ENCODE assay signal across 23 mouse cellular contexts in genomic region chr15:67263723-67264122, GRCm38 (mm10).
DNase-seq lines count a peak whose midpoint lies in the region; ATAC-seq and TF ChIP-seq lines count a peak whose summit lies in the region.
"Had no signal": no experiment of that assay in that cellular context is flagged by ENCODE, and none has a peak within 500 bp of the region (broad histone marks: within the 10 kb centered on the region; RNA-seq: fewer than 3 reads in every experiment).

No protein-coding gene starts in this region.

- TF ChIP-seq CTCF in kidney, adult 2 months (conservative IDR thresholded peaks at IDR 0.05; ENCODE audit: insufficient read depth, insufficient read length, low read depth, low read length): no peak
- TF ChIP-seq CTCF in lung, adult 2 months (IDR thresholded peaks at IDR 0.05; ENCODE audit: insufficient read depth, low read length): no peak

- no peaks in the 10 kb centered on the region for H3K27me3 ChIP-seq in heart, embryonic 12.5 days (replicated peaks)
- H3K27me3 ChIP-seq in kidney, adult 2 months (replicated peaks; ENCODE audit: control insufficient read depth, insufficient read depth, low read length): no peaks in the 10 kb centered on the region
- H3K27me3 ChIP-seq in embryonic facial prominence, embryonic 15.5 days: no peaks in the 10 kb centered on the region
- H3K27me3 ChIP-seq in limb, embryonic 14.5 days (ENCODE audit: control insufficient read depth, insufficient read depth, low read length): no peaks in the 10 kb centered on the region
- H3K27me3 ChIP-seq: forebrain, embryonic 12.5 days; heart, embryonic 15.5 days; liver, embryonic 13.5 days; midbrain, embryonic 12.5 days; neural tube, embryonic 15.5 days; stomach, embryonic 15.5 days had no signal

- H3K4me3 ChIP-seq in heart, embryonic 12.5 days: no peak overlapping the region
- H3K4me3 ChIP-seq in kidney, adult 2 months (ENCODE audit: insufficient read depth, low read depth, low read length): no peak overlapping the region
- H3K4me3 ChIP-seq in embryonic facial prominence, embryonic 15.5 days (replicated peaks): no peak overlapping the region
- H3K4me3 ChIP-seq in limb, embryonic 14.5 days (replicated peaks; ENCODE audit: low read length): no peak overlapping the region
- H3K4me3 ChIP-seq in lung, adult 2 months (replicated peaks; ENCODE audit: extremely low read depth, low read depth, low read length): no peak overlapping the region
- H3K4me3 ChIP-seq: erythroblast, embryonic 14.5 days; forebrain, embryonic 12.5 days; heart, embryonic 15.5 days; left cerebral cortex, adult 2 months; liver, embryonic 13.5 days; midbrain, embryonic 12.5 days; neural tube, embryonic 15.5 days; stomach, embryonic 15.5 days had no signal

- no peak for TF ChIP-seq POLR2A in kidney, adult 2 months (IDR thresholded peaks at IDR 0.05; ENCODE audit: low read depth, low read length)
- no peak for TF ChIP-seq POLR2A in limb, embryonic 14.5 days (IDR thresholded peaks at IDR 0.05; ENCODE audit: borderline replicate concordance, extremely low read depth, insufficient read depth, insufficient read length)
- TF ChIP-seq POLR2A in lung, adult 2 months (IDR thresholded peaks at IDR 0.05; ENCODE audit: borderline replicate concordance, extremely low read depth, low read depth, low read length): no peak

- no peak overlapping the region for H3K9ac ChIP-seq in heart, embryonic 12.5 days
- no peak overlapping the region for H3K9ac ChIP-seq in embryonic facial prominence, embryonic 15.5 days
- H3K9ac ChIP-seq in limb, embryonic 14.5 days (ENCODE audit: low read depth, low read length, severe bottlenecking): no peak overlapping the region
- H3K9ac ChIP-seq: forebrain, embryonic 12.5 days; heart, embryonic 15.5 days; hindbrain, embryonic 14.5 days; liver, embryonic 13.5 days; lung, embryonic 14.5 days; midbrain, embryonic 12.5 days; neural tube, embryonic 15.5 days; stomach, embryonic 15.5 days had no signal

- WGBS in heart, embryonic 12.5 days: 67% methylated on average over 6 of the region's 6 CpGs
- WGBS in kidney, adult 2 months: 34% methylated on average over 6 of the region's 6 CpGs
- 26% methylated on average over 6 of the region's 6 CpGs for WGBS in embryonic facial prominence, embryonic 15.5 days
- WGBS in limb, embryonic 14.5 days: 32% methylated on average over 6 of the region's 6 CpGs
- WGBS in lung, adult 2 months: 42% methylated on average over 6 of the region's 6 CpGs

- no peaks in the 10 kb centered on the region for H3K36me3 ChIP-seq in heart, embryonic 12.5 days
- no peaks in the 10 kb centered on the region for H3K36me3 ChIP-seq in kidney, adult 2 months (ENCODE audit: control insufficient read depth, insufficient read depth, low read length)
- no peaks in the 10 kb centered on the region for H3K36me3 ChIP-seq in embryonic facial prominence, embryonic 15.5 days
- no peaks in the 10 kb centered on the region for H3K36me3 ChIP-seq in limb, embryonic 14.5 days (ENCODE audit: control insufficient read depth, insufficient read depth, low read length)
- H3K36me3 ChIP-seq: forebrain, embryonic 12.5 days; heart, embryonic 15.5 days; liver, embryonic 13.5 days; midbrain, embryonic 12.5 days; neural tube, embryonic 15.5 days; stomach, embryonic 15.5 days had no signal

- no peaks in the 10 kb centered on the region for H3K4me1 ChIP-seq in heart, embryonic 12.5 days (replicated peaks)
- H3K4me1 ChIP-seq in kidney, adult 2 months (ENCODE audit: control insufficient read depth, insufficient read depth, low read length): no peaks in the 10 kb centered on the region
- peaks cover 7% of the 10 kb centered on the region; the same call in 1 of the 2 replicates for H3K4me1 ChIP-seq in embryonic facial prominence, embryonic 15.5 days
- peaks cover 7% of the 10 kb centered on the region; the same call in 1 of the 2 replicates for H3K4me1 ChIP-seq in limb, embryonic 14.5 days (ENCODE audit: control insufficient read depth, insufficient read depth, low read length)
- no peaks in the 10 kb centered on the region for H3K4me1 ChIP-seq in lung, adult 2 months (ENCODE audit: control insufficient read depth, insufficient read depth, low read length)
- H3K4me1 ChIP-seq: forebrain, embryonic 12.5 days; heart, embryonic 15.5 days; liver, embryonic 13.5 days; midbrain, embryonic 12.5 days; neural tube, embryonic 15.5 days; stomach, embryonic 15.5 days had no signal

- no peaks in the 10 kb centered on the region for H3K9me3 ChIP-seq in heart, embryonic 12.5 days (replicated peaks)
- H3K9me3 ChIP-seq in embryonic facial prominence, embryonic 15.5 days (replicated peaks): no peaks in the 10 kb centered on the region
- no peaks in the 10 kb centered on the region for H3K9me3 ChIP-seq in limb, embryonic 14.5 days (ENCODE audit: control insufficient read depth, low read length)
- H3K9me3 ChIP-seq: forebrain, embryonic 12.5 days; heart, embryonic 15.5 days; liver, embryonic 13.5 days; midbrain, embryonic 12.5 days; neural tube, embryonic 15.5 days; stomach, embryonic 15.5 days had no signal

- no peak for ATAC-seq in heart, embryonic 12.5 days (ENCODE audit: insufficient number of reproducible peaks, low FRiP score)
- no peak for ATAC-seq in embryonic facial prominence, embryonic 15.5 days (ENCODE audit: insufficient number of reproducible peaks, low FRiP score, low TSS enrichment, low read depth)
- ATAC-seq in limb, embryonic 14.5 days (ENCODE audit: low FRiP score, low read depth): peak; percentile 55; the same call in 1 of the 2 replicates
- ATAC-seq: CD4-positive, CD25-positive, alpha-beta regulatory T cell, adult 4 months; inflammation-experienced regulatory T-cells, adult 6 months had no signal

- DNase-seq in heart, adult 11 months: peak; percentile 75
- peak; percentile 1 for DNase-seq in kidney, adult 2 months
- DNase-seq in kidney, adult 11 months: no peak
- peak; percentile 10 for DNase-seq in limb, embryonic 14.5 days (ENCODE audit: low spot score)
- DNase-seq in lung, adult 2 months: no peak
- DNase-seq: adrenal gland, postnatal 25 days; cerebellum, adult 9-11 months; kidney, adult 8-10 months; liver, embryonic 13.5 days; lung, embryonic 14.5 days; thymus, postnatal 4 days had no signal

- no peak overlapping the region for H3K27ac ChIP-seq in heart, embryonic 12.5 days (ENCODE audit: poor library complexity, severe bottlenecking)
- no peak overlapping the region for H3K27ac ChIP-seq in kidney, adult 2 months (ENCODE audit: insufficient read depth, low read depth, low read length)
- H3K27ac ChIP-seq in embryonic facial prominence, embryonic 15.5 days (replicated peaks): 0 out of 2 replicates have a peak overlapping the region, but pooled peaks have one; percentile 34
- no peak overlapping the region; the same call in 1 of the 2 replicates for H3K27ac ChIP-seq in limb, embryonic 14.5 days (replicated peaks; ENCODE audit: low read depth, low read length)
- H3K27ac ChIP-seq: forebrain, embryonic 12.5 days; heart, embryonic 15.5 days; hindbrain, embryonic 14.5 days; left cerebral cortex, adult 2 months; liver, embryonic 13.5 days; midbrain, embryonic 12.5 days; neural tube, embryonic 15.5 days; stomach, embryonic 15.5 days had no signal

- H3K4me2 ChIP-seq in heart, embryonic 12.5 days: no peak overlapping the region
- no peak overlapping the region for H3K4me2 ChIP-seq in embryonic facial prominence, embryonic 15.5 days (replicated peaks)
- no peak overlapping the region for H3K4me2 ChIP-seq in limb, embryonic 14.5 days (replicated peaks; ENCODE audit: low read depth, low read length, severe bottlenecking)
- H3K4me2 ChIP-seq: forebrain, embryonic 12.5 days; heart, embryonic 15.5 days; hindbrain, embryonic 14.5 days; liver, embryonic 13.5 days; lung, embryonic 14.5 days; midbrain, embryonic 12.5 days; neural tube, embryonic 15.5 days; stomach, embryonic 15.5 days had no signal

Comparison
In these comparisons a context has a peak if more than half of its experiments do, and no peak if none do; other contexts are left out.
1. DNase-seq: peak in heart, adult 11 months (single experiment), kidney, adult 2 months (single experiment) and limb, embryonic 14.5 days (single experiment); none in kidney, adult 11 months (single experiment) and lung, adult 2 months (single experiment).